Mouse (Mus musculus): ENCODE measurements at regions not wholly inside any gene's neighbourhood (a gene's known extent, or its start where the extent isn't known, plus 50 kb on each side); places are given as distances from the start of the nearest gene placed in this dataset.

DNA sequence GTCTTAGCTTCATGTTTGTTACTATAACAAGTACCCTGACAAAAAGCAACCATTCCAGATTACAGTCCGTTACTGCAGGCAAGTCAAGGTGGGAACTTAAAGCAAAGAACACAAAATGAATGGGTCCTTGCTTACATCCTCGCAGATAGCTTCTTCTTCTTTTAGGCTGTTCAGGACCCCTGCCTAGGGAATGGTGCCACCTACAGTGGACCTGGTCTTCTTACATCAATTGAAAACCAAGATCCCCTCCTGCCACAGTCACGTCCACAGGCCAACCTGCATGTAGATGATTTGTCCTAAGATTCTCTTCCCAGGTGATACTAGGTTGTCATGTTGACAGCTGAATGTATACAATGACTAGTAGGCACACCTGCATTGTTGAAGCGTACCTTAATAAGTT, 222.9 kb upstream of the Daam1 start:
- TF ChIP-seq CTCF (IDR thresholded peaks at IDR 0.05; ENCODE audit: control insufficient read depth, insufficient read depth, insufficient replicate concordance, low read depth, low read length) (no peak), POLR2A (IDR thresholded peaks at IDR 0.05; ENCODE audit: control insufficient read depth, low read depth, low read length) (no peak)
